Mouse (Mus musculus): ENCODE data around the gene Draxin.
"Not testable (repeated sequence)": the region's sequence is repeated elsewhere in the genome, so short reads cannot be mapped to it uniquely, and the experiment has no call there.

The Draxin gene

GRCm38 (mm10) chr4:148130561-148131413 is at the start of gene Draxin:
TSS of gene Draxin (minus strand) at chr4:148130698.
- DNase-seq (ENCODE audit: low spot score in 2 of 2) = peak; percentile 57 to 69

GRCm38 (mm10) chr4:148177716-148178115 is 47.2 kb upstream of the Draxin start:
- no peak for DNase-seq (ENCODE audit: low spot score in 2 of 2)

GRCm38 (mm10) chr4:148176603-148177002 is 46.1 kb upstream of the Draxin start:
- not testable (repeated sequence) for DNase-seq (ENCODE audit: low spot score in 2 of 2)

- no peak for DNase-seq (ENCODE audit: low spot score in 2 of 2)
Measured at GRCm38 (mm10) chr4:148174495-148174862, 44.0 kb upstream of the Draxin start.

- DNase-seq (ENCODE audit: low spot score in 2 of 2) = peak; percentile 60 to 75
Measured at GRCm38 (mm10) chr4:148173811-148174494, 43.5 kb upstream of the Draxin start.

GRCm38 (mm10) chr4:148171261-148171660 is 40.8 kb upstream of the Draxin start:
- no peak for DNase-seq (ENCODE audit: low spot score in 2 of 2)

- peak in 1 of 2 experiments; percentile 72 for DNase-seq (ENCODE audit: low spot score in 2 of 2)
Measured at GRCm38 (mm10) chr4:148170842-148171241, 40.3 kb upstream of the Draxin start.

GRCm38 (mm10) chr4:148169586-148169985 is 39.1 kb upstream of the Draxin start:
- no peak for DNase-seq (ENCODE audit: low spot score in 2 of 2)

GRCm38 (mm10) chr4:148168287-148168686 is 37.8 kb upstream of the Draxin start:
- peak in 1 of 2 experiments; percentile 70 for DNase-seq (ENCODE audit: low spot score in 2 of 2)

- peak in 1 of 2 experiments; percentile 79 for DNase-seq (ENCODE audit: low spot score in 2 of 2)
Measured at GRCm38 (mm10) chr4:148166986-148167385, 36.5 kb upstream of the Draxin start.

- DNase-seq (ENCODE audit: low spot score in 2 of 2) = peak; percentile 92
Measured at GRCm38 (mm10) chr4:148166431-148166830, 35.9 kb upstream of the Draxin start.

GRCm38 (mm10) chr4:148165551-148165950 is 35.1 kb upstream of the Draxin start:
- no peak for DNase-seq (ENCODE audit: low spot score in 2 of 2)

- no peak for DNase-seq (ENCODE audit: low spot score in 2 of 2)
Measured at GRCm38 (mm10) chr4:148164461-148164860, 34.0 kb upstream of the Draxin start.

GRCm38 (mm10) chr4:148164002-148164439 is 33.5 kb upstream of the Draxin start:
- peak; percentile 88 to 89 for DNase-seq (ENCODE audit: low spot score in 2 of 2)

GRCm38 (mm10) chr4:148160436-148161390 is 30.2 kb upstream of the Draxin start, which contains the start of the genes Fbxo44 and Fbxo2:
TSS of gene Fbxo44 (minus strand) at chr4:148160482.
TSS of gene Fbxo2 (plus strand) at chr4:148160621.
- DNase-seq (ENCODE audit: low spot score in 2 of 2) = peak; percentile 69 to 70

GRCm38 (mm10) chr4:148159544-148160435 is 29.3 kb upstream of the Draxin start:
- peak; percentile 98 to 99 for DNase-seq (ENCODE audit: low spot score in 2 of 2)

- DNase-seq (ENCODE audit: low spot score in 2 of 2) = peak; percentile 71 to 72
Measured at GRCm38 (mm10) chr4:148158436-148159348, 28.2 kb upstream of the Draxin start.

- no peak for DNase-seq (ENCODE audit: low spot score in 2 of 2)
Measured at GRCm38 (mm10) chr4:148154982-148155381, 24.5 kb upstream of the Draxin start.

GRCm38 (mm10) chr4:148154006-148154405 is 23.5 kb upstream of the Draxin start:
- DNase-seq (ENCODE audit: low spot score in 2 of 2) = no peak
